Mouse (Mus musculus) liver, embryonic 11.5 days (tissue): Measurements from ENCODE around the gene Olfr1297. TPM values are rescaled to one million over a fixed set of nuclear protein-coding genes. Genes with fewer than 3 reads are reported as not detected.

Source experiments
- ATAC-seq: fragments of 200-750 bp; cut with Nextera tagmentation; replicated peaks from 2 replicates; pipeline ENCODE4 v1.8.0; 2017; ENCODE audit warnings: moderate number of reproducible peaks, mild to moderate bottlenecking, moderate TSS enrichment, moderate library complexity; ENCODE audit not compliant: low FRiP score
- DNase-seq: peaks from one replicate; pipeline ENCODE4 v3.0.0-alpha.2; 2017; ENCODE audit warnings: low spot score
- H3K27ac ChIP-seq: fragments of 300-500 bp; sonication (generic); 2 replicates; pipeline ENCODE4 v1.5.1; 2014; ENCODE audit warnings: mild to moderate bottlenecking, low read depth, low read length, control low read depth
- H3K27me3 ChIP-seq: fragments of 300-500 bp; sonication (generic); replicated peaks from 2 replicates; pipeline ENCODE4 v1.6.1; 2014; ENCODE audit warnings: low read length, mixed read lengths; ENCODE audit not compliant: control insufficient read depth, insufficient read depth
- H3K36me3 ChIP-seq: fragments of 300-500 bp; sonication (generic); 2 replicates; pipeline ENCODE4 v1.6.1; 2014; ENCODE audit warnings: mild to moderate bottlenecking, low read length, moderate library complexity, mixed read lengths; ENCODE audit not compliant: control insufficient read depth, insufficient read depth
- H3K4me1 ChIP-seq: fragments of 300-500 bp; sonication (generic); replicated peaks from 2 replicates; pipeline ENCODE4 v1.6.1; 2014; ENCODE audit warnings: low read length, mixed read lengths; ENCODE audit not compliant: control insufficient read depth, insufficient read depth
- H3K4me2 ChIP-seq: fragments of 300-500 bp; sonication (generic); 2 replicates; pipeline ENCODE4 v1.6.1; 2014; ENCODE audit warnings: mild to moderate bottlenecking, control low read depth, moderate library complexity
- H3K4me3 ChIP-seq: fragments of 300-500 bp; sonication (generic); 2 replicates; pipeline ENCODE4 v1.5.1; 2014; ENCODE audit warnings: low read depth, low read length, control low read depth
- H3K9ac ChIP-seq: fragments of 300-500 bp; sonication (generic); 2 replicates; pipeline ENCODE4 v1.6.1; 2014; ENCODE audit warnings: low read depth, low read length, control low read depth
- H3K9me3 ChIP-seq: fragments of 300-500 bp; sonication (generic); 2 replicates; pipeline ENCODE4 v1.6.1; 2016; ENCODE audit warnings: low read length, inconsistent platforms, mixed read lengths; ENCODE audit not compliant: control insufficient read depth
- WGBS: fragments of 180-500 bp; shearing (Covaris S2); extraction: QIAGEN DNeasy Blood & Tissue Kit; methylation state at CpG from one replicate; pipeline ENCODE4 v1.1.7; 2014; 5-methylcytosine and 5-hydroxymethylcytosine counted together
- polyA plus RNA-seq: library from polyadenylated mRNA; unstranded; fragments of >200 nt; fragmentation: Nextera tagmentation; extraction: Ambion mirVana; gene quantifications from 2 replicates; pipeline ENCODE4 v1.2.1, GENCODE M21; 2014

Olfr1297 gene
- not detected in 2 replicates for polyA plus RNA-seq

GRCm38 (mm10) chr2:111626397-111626796 lies at the start of gene Olfr1297:
Olfr1297 (minus strand) TSS chr2:111626497.
- Histone ChIP-seq H3K36me3 (no peaks in the 10 kb centered on the region), H3K4me2 (no peak within 1 kb of the TSS), H3K4me1 (no peaks in the 10 kb centered on the region), H3K4me3 (no peak within 1 kb of the TSS), H3K9ac (no peak within 1 kb of the TSS), H3K27ac (no peak within 1 kb of the TSS), H3K9me3 (no peaks in the 10 kb centered on the region), H3K27me3 (no peaks in the 10 kb centered on the region)
- no peak for ATAC-seq
- 62% methylated on average over 1 of the region's 1 CpGs for WGBS
- DNase-seq = no peak

- Histone ChIP-seq H3K27ac (no peak within 1 kb of the TSS), H3K27me3 (no peaks in the 10 kb centered on the region), H3K36me3 (no peaks in the 10 kb centered on the region), H3K9ac (no peak within 1 kb of the TSS), H3K4me2 (no peak within 1 kb of the TSS), H3K4me3 (no peak within 1 kb of the TSS), H3K4me1 (no peaks in the 10 kb centered on the region), H3K9me3 (no peaks in the 10 kb centered on the region)
- no peak for ATAC-seq
- 71% methylated on average over 4 of the region's 4 CpGs for WGBS
- no peak for DNase-seq
Observed at GRCm38 (mm10) chr2:111661119-111661518, 34.8 kb upstream of the Olfr1297 start, which contains the start of gene Olfr1299. Olfr1299 (plus strand) TSS chr2:111661419.

- Histone ChIP-seq H3K27me3 (no peaks in the 10 kb centered on the region), H3K4me3 (no peak within 1 kb of the TSS), H3K4me2 (no peak within 1 kb of the TSS), H3K36me3 (no peaks in the 10 kb centered on the region), H3K9me3 (no peaks in the 10 kb centered on the region), H3K4me1 (no peaks in the 10 kb centered on the region), H3K27ac (no peak within 1 kb of the TSS), H3K9ac (no peak within 1 kb of the TSS)
- WGBS = 88% methylated on average over 1 of the region's 1 CpGs
- DNase-seq (no peak), ATAC-seq (no peak)
Observed at GRCm38 (mm10) chr2:111649101-111649500, 22.8 kb upstream of the Olfr1297 start, which contains the start of gene Olfr1298. Olfr1298 (minus strand) TSS chr2:111649201.

- Histone ChIP-seq H3K4me3 (no peak within 1 kb of the TSS), H3K27me3 (no peaks in the 10 kb centered on the region), H3K36me3 (no peaks in the 10 kb centered on the region), H3K4me1 (no peaks in the 10 kb centered on the region), H3K4me2 (no peak within 1 kb of the TSS), H3K9me3 (no peaks in the 10 kb centered on the region), H3K27ac (no peak within 1 kb of the TSS), H3K9ac (no peak within 1 kb of the TSS)
- no peak for DNase-seq
- ATAC-seq = no peak
Observed at GRCm38 (mm10) chr2:111569581-111569980, 56.7 kb downstream of the Olfr1297 start, which contains the start of gene Olfr1295. Olfr1295 (minus strand) TSS chr2:111569681.

Other genes with a start within 250 kb of the Olfr1297 start
- not detected in 2 replicates for gene Olfr1286, start 203.4 kb downstream of the Olfr1297 start, polyA plus RNA-seq
- gene Olfr1287, start 177.4 kb downstream of the Olfr1297 start, polyA plus RNA-seq = not detected in 2 replicates
- gene Olfr1288, start 152.4 kb downstream of the Olfr1297 start, polyA plus RNA-seq = not detected in 2 replicates
- gene Olfr1289, start 145.7 kb downstream of the Olfr1297 start, polyA plus RNA-seq = not detected in 2 replicates
- not detected in 2 replicates for gene Olfr1290, start 132.7 kb downstream of the Olfr1297 start, polyA plus RNA-seq
- gene Olfr1291-ps1, start 129.3 kb downstream of the Olfr1297 start, polyA plus RNA-seq = not detected in 2 replicates
- gene Olfr1293-ps, start 101.3 kb downstream of the Olfr1297 start, polyA plus RNA-seq = not detected in 2 replicates
- gene Olfr1294, start 86.2 kb downstream of the Olfr1297 start, polyA plus RNA-seq = not detected in 2 replicates
- not detected in 2 replicates for gene Olfr1295, start 56.8 kb downstream of the Olfr1297 start, polyA plus RNA-seq
- not detected in 2 replicates for gene Olfr1298, start 22.7 kb upstream of the Olfr1297 start, polyA plus RNA-seq
- not detected in 2 replicates for gene Olfr1299, start 34.9 kb upstream of the Olfr1297 start, polyA plus RNA-seq
- gene Olfr1301, start 124.5 kb upstream of the Olfr1297 start, polyA plus RNA-seq = not detected in 2 replicates
- not detected in 2 replicates for gene Olfr1302, start 150.9 kb upstream of the Olfr1297 start, polyA plus RNA-seq
- not detected in 2 replicates for gene Olfr1303, start 193.8 kb upstream of the Olfr1297 start, polyA plus RNA-seq